Mouse (Mus musculus): ENCODE data around the gene Llph. TPM values are rescaled to one million over a fixed set of nuclear protein-coding genes. Genes with fewer than 3 reads are reported as not detected.

Llph gene
- polyA plus RNA-seq, 1 experiment from 2014 or later = 68.5 TPM

DNA sequence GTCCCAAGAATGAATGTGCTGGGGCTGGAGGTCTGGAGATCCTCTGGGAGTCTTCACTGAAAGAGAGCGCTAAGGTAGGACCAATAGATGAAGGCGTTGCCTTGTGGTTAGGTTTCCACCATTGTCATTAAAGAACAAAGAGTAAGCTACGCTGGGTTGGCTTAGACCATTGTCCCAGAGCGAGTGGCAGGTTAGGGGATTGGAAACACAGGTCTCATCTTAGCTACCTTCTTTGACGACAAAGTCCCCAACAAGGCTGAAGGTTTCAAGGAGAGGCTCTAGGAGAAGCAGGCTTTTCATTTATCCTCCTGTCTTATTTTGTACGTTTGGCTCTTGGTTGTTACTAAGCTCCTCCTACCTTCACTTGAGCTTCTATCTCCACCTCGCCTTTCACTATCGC lies 11.4 kb downstream of the Llph start:
- 91% methylated on average over 8 of the region's 8 CpGs for WGBS
- Histone ChIP-seq H3K36me3 (ENCODE audit: control insufficient read depth, insufficient read depth, low read length) (no peaks in the 10 kb centered on the region; the same call in 1 of the 2 replicates), H3K27ac (ENCODE audit: low read depth, low read length) (no peak overlapping the region), H3K9ac (ENCODE audit: low read depth, low read length) (no peak overlapping the region), H3K4me3 (ENCODE audit: low read length) (no peak overlapping the region), H3K4me2 (replicated peaks; ENCODE audit: low read depth, low read length) (no peak overlapping the region), H3K9me3 (ENCODE audit: control insufficient read depth, low read length) (no peaks in the 10 kb centered on the region), H3K27me3 (ENCODE audit: control insufficient read depth, insufficient read depth, low read length) (no peaks in the 10 kb centered on the region), H3K4me1 (ENCODE audit: control insufficient read depth, insufficient read depth, low read length) (no peaks in the 10 kb centered on the region)
- no peak for ATAC-seq (ENCODE audit: low FRiP score, low TSS enrichment)

GRCm38 (mm10) chr10:120239476-120239875 lies 12.6 kb downstream of the Llph start:
- H3K4me2 ChIP-seq (replicated peaks; ENCODE audit: low read depth, low read length) = no peak overlapping the region
- no peak overlapping the region for H3K4me3 ChIP-seq (ENCODE audit: low read length)
- no peak overlapping the region for H3K27ac ChIP-seq (ENCODE audit: low read depth, low read length)
- no peaks in the 10 kb centered on the region for H3K9me3 ChIP-seq (ENCODE audit: control insufficient read depth, low read length)
- H3K9ac ChIP-seq (ENCODE audit: low read depth, low read length) = no peak overlapping the region
- WGBS = 65% methylated on average over 6 of the region's 6 CpGs
- H3K27me3 ChIP-seq (ENCODE audit: control insufficient read depth, insufficient read depth, low read length) = no peaks in the 10 kb centered on the region
- no peaks in the 10 kb centered on the region for H3K36me3 ChIP-seq (ENCODE audit: control insufficient read depth, insufficient read depth, low read length)
- no peaks in the 10 kb centered on the region for H3K4me1 ChIP-seq (ENCODE audit: control insufficient read depth, insufficient read depth, low read length)
- ATAC-seq (ENCODE audit: low FRiP score, low TSS enrichment) = no peak

GRCm38 (mm10) chr10:120242421-120242820 lies 15.6 kb downstream of the Llph start:
- H3K27ac ChIP-seq (ENCODE audit: low read depth, low read length) = no peak overlapping the region

GRCm38 (mm10) chr10:120245681-120246080 lies 18.8 kb downstream of the Llph start:
- Histone ChIP-seq H3K27me3 (ENCODE audit: control insufficient read depth, insufficient read depth, low read length) (no peaks in the 10 kb centered on the region), H3K4me2 (replicated peaks; ENCODE audit: low read depth, low read length) (peak overlapping the region; percentile 4; the same call in 1 of the 2 replicates), H3K4me1 (ENCODE audit: control insufficient read depth, insufficient read depth, low read length) (peaks cover 7% of the 10 kb centered on the region; the same call in 1 of the 2 replicates), H3K36me3 (ENCODE audit: control insufficient read depth, insufficient read depth, low read length) (no peaks in the 10 kb centered on the region), H3K9ac (ENCODE audit: low read depth, low read length) (no peak overlapping the region), H3K4me3 (ENCODE audit: low read length) (no peak overlapping the region), H3K9me3 (ENCODE audit: control insufficient read depth, low read length) (no peaks in the 10 kb centered on the region), H3K27ac (ENCODE audit: low read depth, low read length) (no peak overlapping the region)
- no peak for ATAC-seq (ENCODE audit: low FRiP score, low TSS enrichment)
- 82% methylated on average over 5 of the region's 5 CpGs for WGBS

More at GRCm38 (mm10) chr10:120242421-120242820, 15.6 kb downstream of the Llph start:
- H3K4me3 ChIP-seq (ENCODE audit: low read length) = no peak overlapping the region
- ATAC-seq (ENCODE audit: low FRiP score, low TSS enrichment) = no peak
- no peak overlapping the region for H3K9ac ChIP-seq (ENCODE audit: low read depth, low read length)
- peaks cover 4% of the 10 kb centered on the region; the same call in 1 of the 2 replicates for H3K4me1 ChIP-seq (ENCODE audit: control insufficient read depth, insufficient read depth, low read length)
- H3K4me2 ChIP-seq (replicated peaks; ENCODE audit: low read depth, low read length) = no peak overlapping the region
- H3K9me3 ChIP-seq (ENCODE audit: control insufficient read depth, low read length) = no peaks in the 10 kb centered on the region
- no peaks in the 10 kb centered on the region for H3K36me3 ChIP-seq (ENCODE audit: control insufficient read depth, insufficient read depth, low read length)
- no peaks in the 10 kb centered on the region for H3K27me3 ChIP-seq (ENCODE audit: control insufficient read depth, insufficient read depth, low read length)
- WGBS = 27% methylated on average over 6 of the region's 6 CpGs

DNA sequence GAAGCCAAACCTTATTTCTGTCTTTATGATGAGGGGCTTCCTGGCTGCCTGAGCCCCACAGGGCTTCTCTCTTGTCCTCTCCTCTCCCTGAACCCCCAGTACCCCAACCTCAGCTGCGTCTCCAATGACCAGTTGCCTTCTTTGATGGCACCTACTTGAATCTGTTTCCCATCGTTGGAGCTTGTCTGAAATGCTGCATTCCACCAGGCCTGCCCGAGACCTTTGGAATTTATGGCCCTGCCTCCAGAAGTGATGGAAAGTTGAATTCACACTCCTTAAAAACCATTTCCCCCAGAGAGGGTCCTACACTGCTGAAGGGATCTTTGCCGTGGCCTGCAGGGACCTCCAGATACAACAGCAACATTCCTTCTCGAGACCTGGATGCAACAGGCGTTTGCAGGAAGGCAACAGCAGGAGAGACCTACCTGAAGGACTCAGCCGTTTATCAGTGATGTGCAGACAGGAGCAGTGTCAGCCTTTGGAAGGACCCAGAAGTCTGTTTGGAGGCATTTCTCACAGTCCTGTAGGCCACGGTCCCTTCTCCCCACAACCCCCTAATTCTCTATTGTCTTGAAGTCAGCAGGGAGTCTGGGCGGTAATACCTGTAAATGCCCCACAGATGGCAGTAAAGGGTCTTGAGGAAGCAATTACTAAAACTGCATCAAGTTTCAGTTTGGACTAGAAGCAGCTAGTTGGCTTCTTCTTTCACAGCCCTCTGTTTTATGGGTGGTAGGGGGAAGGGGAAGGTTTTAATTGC lies 20.3 kb downstream of the Llph start:
- ATAC-seq (ENCODE audit: low FRiP score, low TSS enrichment) = peak; percentile 68
- H3K4me2 ChIP-seq (replicated peaks; ENCODE audit: low read depth, low read length) = peak overlapping the region; percentile 32
- H3K27ac ChIP-seq (ENCODE audit: low read depth, low read length) = peak overlapping the region; percentile 43; the same call in 1 of the 2 replicates
- H3K27me3 ChIP-seq (ENCODE audit: control insufficient read depth, insufficient read depth, low read length) = no peaks in the 10 kb centered on the region
- H3K4me1 ChIP-seq (ENCODE audit: control insufficient read depth, insufficient read depth, low read length) = peaks cover 10% of the 10 kb centered on the region; the same call in 1 of the 2 replicates
- peak overlapping the region; percentile 12; the same call in 1 of the 2 replicates for H3K4me3 ChIP-seq (ENCODE audit: low read length)
- H3K36me3 ChIP-seq (ENCODE audit: control insufficient read depth, insufficient read depth, low read length) = no peaks in the 10 kb centered on the region
- H3K9me3 ChIP-seq (ENCODE audit: control insufficient read depth, low read length) = no peaks in the 10 kb centered on the region
- peak overlapping the region; percentile 32 for H3K9ac ChIP-seq (ENCODE audit: low read depth, low read length)
- WGBS = 11% methylated on average over 9 of the region's 9 CpGs

GRCm38 (mm10) chr10:120250911-120251683 lies 24.2 kb downstream of the Llph start:
- ATAC-seq (ENCODE audit: low FRiP score, low TSS enrichment) = no peak
- Histone ChIP-seq H3K4me3 (ENCODE audit: low read length) (no peak overlapping the region), H3K36me3 (ENCODE audit: control insufficient read depth, insufficient read depth, low read length) (no peaks in the 10 kb centered on the region), H3K27ac (ENCODE audit: low read depth, low read length) (no peak overlapping the region), H3K4me2 (replicated peaks; ENCODE audit: low read depth, low read length) (no peak overlapping the region), H3K27me3 (ENCODE audit: control insufficient read depth, insufficient read depth, low read length) (no peaks in the 10 kb centered on the region), H3K9ac (ENCODE audit: low read depth, low read length) (no peak overlapping the region), H3K4me1 (ENCODE audit: control insufficient read depth, insufficient read depth, low read length) (peaks cover 20% of the 10 kb centered on the region), H3K9me3 (ENCODE audit: control insufficient read depth, low read length) (no peaks in the 10 kb centered on the region)
- 60% methylated on average over 11 of the region's 11 CpGs for WGBS

GRCm38 (mm10) chr10:120251791-120252190 lies 24.9 kb downstream of the Llph start:
- H3K36me3 ChIP-seq (ENCODE audit: control insufficient read depth, insufficient read depth, low read length) = no peaks in the 10 kb centered on the region
- no peak overlapping the region for H3K9ac ChIP-seq (ENCODE audit: low read depth, low read length)
- no peaks in the 10 kb centered on the region for H3K9me3 ChIP-seq (ENCODE audit: control insufficient read depth, low read length)
- no peak for ATAC-seq (ENCODE audit: low FRiP score, low TSS enrichment)
- peaks cover 20% of the 10 kb centered on the region for H3K4me1 ChIP-seq (ENCODE audit: control insufficient read depth, insufficient read depth, low read length)
- H3K27me3 ChIP-seq (ENCODE audit: control insufficient read depth, insufficient read depth, low read length) = no peaks in the 10 kb centered on the region
- no peak overlapping the region for H3K27ac ChIP-seq (ENCODE audit: low read depth, low read length)
- no peak overlapping the region for H3K4me2 ChIP-seq (replicated peaks; ENCODE audit: low read depth, low read length)
- no peak overlapping the region for H3K4me3 ChIP-seq (ENCODE audit: low read length)
- WGBS = 84% methylated on average over 4 of the region's 4 CpGs

GRCm38 (mm10) chr10:120252800-120253199 lies 25.9 kb downstream of the Llph start:
- H3K9me3 ChIP-seq (ENCODE audit: control insufficient read depth, low read length) = no peaks in the 10 kb centered on the region
- H3K4me3 ChIP-seq (ENCODE audit: low read length) = no peak overlapping the region
- H3K27ac ChIP-seq (ENCODE audit: low read depth, low read length) = no peak overlapping the region
- H3K36me3 ChIP-seq (ENCODE audit: control insufficient read depth, insufficient read depth, low read length) = no peaks in the 10 kb centered on the region
- no peak overlapping the region; the same call in 1 of the 2 replicates for H3K9ac ChIP-seq (ENCODE audit: low read depth, low read length)
- H3K4me2 ChIP-seq (replicated peaks; ENCODE audit: low read depth, low read length) = peak overlapping the region; percentile 21; the same call in 1 of the 2 replicates
- H3K4me1 ChIP-seq (ENCODE audit: control insufficient read depth, insufficient read depth, low read length) = peaks cover 14% of the 10 kb centered on the region
- 0 out of 2 replicates have a peak, but pooled peaks have one; percentile 53 for ATAC-seq (ENCODE audit: low FRiP score, low TSS enrichment)
- 9% methylated on average over 8 of the region's 8 CpGs for WGBS
- H3K27me3 ChIP-seq (ENCODE audit: control insufficient read depth, insufficient read depth, low read length) = no peaks in the 10 kb centered on the region

DNA sequence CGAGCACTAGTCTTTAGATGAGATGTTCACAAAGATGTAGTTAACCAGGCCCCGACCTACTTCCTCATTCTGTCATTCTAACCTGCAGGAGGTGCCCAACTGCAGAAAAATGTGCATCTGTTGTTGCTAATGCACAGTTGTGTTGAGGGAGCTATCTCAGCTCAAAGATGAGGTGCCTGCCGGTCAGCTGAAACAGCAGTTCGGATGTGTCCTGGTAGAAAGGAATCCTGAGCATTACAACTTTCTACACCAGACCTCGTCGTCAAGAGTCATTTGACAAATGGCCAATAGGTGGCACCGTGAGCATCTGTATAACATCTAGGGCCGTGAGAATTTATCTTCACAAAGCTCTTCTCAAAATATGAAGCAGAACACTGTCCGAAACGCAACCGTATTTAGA lies 30.4 kb downstream of the Llph start:
- no peaks in the 10 kb centered on the region for H3K27me3 ChIP-seq (ENCODE audit: control insufficient read depth, insufficient read depth, low read length)
- H3K27ac ChIP-seq (ENCODE audit: low read depth, low read length) = no peak overlapping the region
- H3K36me3 ChIP-seq (ENCODE audit: control insufficient read depth, insufficient read depth, low read length) = no peaks in the 10 kb centered on the region
- H3K9ac ChIP-seq (ENCODE audit: low read depth, low read length) = no peak overlapping the region
- 23% methylated on average over 11 of the region's 11 CpGs for WGBS
- no peak overlapping the region for H3K4me2 ChIP-seq (replicated peaks; ENCODE audit: low read depth, low read length)
- no peak overlapping the region for H3K4me3 ChIP-seq (ENCODE audit: low read length)
- H3K9me3 ChIP-seq (ENCODE audit: control insufficient read depth, low read length) = no peaks in the 10 kb centered on the region
- peak; percentile 54; the same call in 1 of the 2 replicates for ATAC-seq (ENCODE audit: low FRiP score, low TSS enrichment)
- peaks cover 10% of the 10 kb centered on the region for H3K4me1 ChIP-seq (ENCODE audit: control insufficient read depth, insufficient read depth, low read length)

Measured in kidney, embryonic 14.5 days (tissue).